Mouse (Mus musculus) hindbrain, embryonic 16.5 days (tissue): ENCODE results near the gene Cldn5. TPM values are rescaled to one million over a fixed set of nuclear protein-coding genes. Genes with fewer than 3 reads are reported as not detected.

Source experiments
- ATAC-seq: fragments of 200-750 bp; cut with Nextera tagmentation; 2 replicates; pipeline ENCODE4 v1.8.0; 2017; ENCODE audit warnings: moderate TSS enrichment, moderate library complexity
- H3K27ac ChIP-seq: fragments of 300-500 bp; sonication (generic); 2 replicates; pipeline ENCODE4 v1.5.1; 2014; ENCODE audit warnings: low read depth, mild to moderate bottlenecking, control low read depth, low read length, moderate library complexity
- H3K27me3 ChIP-seq: fragments of 300-500 bp; sonication (generic); replicated peaks from 2 replicates; pipeline ENCODE4 v1.6.1; 2014; ENCODE audit warnings: low read length; ENCODE audit not compliant: control insufficient read depth, insufficient read depth
- H3K36me3 ChIP-seq: fragments of 300-500 bp; sonication (generic); 2 replicates; pipeline ENCODE4 v1.6.1; 2014; ENCODE audit warnings: mild to moderate bottlenecking, low read length, moderate library complexity, mixed read lengths; ENCODE audit not compliant: control insufficient read depth, insufficient read depth
- H3K4me1 ChIP-seq: fragments of 300-500 bp; sonication (generic); 2 replicates; pipeline ENCODE4 v1.6.1; 2014; ENCODE audit warnings: low read depth, low read length; ENCODE audit not compliant: control insufficient read depth, insufficient read depth
- H3K4me2 ChIP-seq: fragments of 300-500 bp; sonication (generic); 2 replicates; pipeline ENCODE4 v1.6.1; 2014; ENCODE audit warnings: mild to moderate bottlenecking, low read length, control low read depth, moderate library complexity
- H3K4me3 ChIP-seq: fragments of 300-500 bp; sonication (generic); 2 replicates; pipeline ENCODE4 v1.5.1; 2014; ENCODE audit warnings: mild to moderate bottlenecking, low read length, control low read depth, moderate library complexity
- H3K9ac ChIP-seq: fragments of 300-500 bp; sonication (generic); 2 replicates; pipeline ENCODE4 v1.6.1; 2014; ENCODE audit warnings: low read depth, mild to moderate bottlenecking, control low read depth, low read length, moderate library complexity
- H3K9me3 ChIP-seq: fragments of 300-500 bp; sonication (generic); 2 replicates; pipeline ENCODE4 v1.6.1; 2014; ENCODE audit warnings: mild to moderate bottlenecking, low read length, moderate library complexity; ENCODE audit not compliant: control insufficient read depth
- WGBS: fragments of 180-500 bp; shearing (Covaris S2); extraction: QIAGEN DNeasy Blood & Tissue Kit; methylation state at CpG from one replicate; pipeline ENCODE4 v1.1.7; 2014; 5-methylcytosine and 5-hydroxymethylcytosine counted together
- polyA plus RNA-seq: library from polyadenylated mRNA; unstranded; fragments of >200 nt; fragmentation: Nextera tagmentation; extraction: Ambion mirVana; gene quantifications from 2 replicates; pipeline ENCODE4 v1.2.1, GENCODE M21; 2015

The Cldn5 gene
- polyA plus RNA-seq, 1 experiment from 2014 or later, result 124 TPM

DNA sequence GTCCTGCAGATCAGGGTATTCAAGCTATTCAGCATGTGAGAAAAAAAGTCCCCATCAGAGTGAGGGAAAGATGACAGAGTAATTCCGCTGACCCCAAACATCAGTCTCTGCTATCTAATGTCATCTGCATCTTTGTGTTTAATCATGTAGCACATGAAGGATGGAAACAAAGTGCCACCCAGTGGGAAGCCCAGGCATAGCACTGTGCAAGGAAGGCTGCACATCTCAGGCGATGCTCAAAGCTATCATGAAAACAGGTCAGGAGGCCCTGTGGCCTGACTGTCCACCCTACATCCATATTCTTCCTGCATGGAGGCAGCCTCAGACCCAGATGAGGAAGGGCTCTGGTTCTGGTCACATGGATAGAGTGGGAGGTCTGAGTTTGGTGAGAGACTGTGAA, 22.2 kb downstream of the Cldn5 start:
- H3K9ac ChIP-seq, result no peak overlapping the region
- H3K27me3 ChIP-seq, result no peaks in the 10 kb centered on the region
- no peak overlapping the region for H3K4me3 ChIP-seq
- no peak overlapping the region for H3K4me2 ChIP-seq
- H3K9me3 ChIP-seq, result no peaks in the 10 kb centered on the region
- H3K4me1 ChIP-seq, result no peaks in the 10 kb centered on the region
- H3K36me3 ChIP-seq, result no peaks in the 10 kb centered on the region
- ATAC-seq, result peak; percentile 84
- WGBS, result 51% methylated on average over 2 of the region's 2 CpGs
- no peak overlapping the region for H3K27ac ChIP-seq

DNA sequence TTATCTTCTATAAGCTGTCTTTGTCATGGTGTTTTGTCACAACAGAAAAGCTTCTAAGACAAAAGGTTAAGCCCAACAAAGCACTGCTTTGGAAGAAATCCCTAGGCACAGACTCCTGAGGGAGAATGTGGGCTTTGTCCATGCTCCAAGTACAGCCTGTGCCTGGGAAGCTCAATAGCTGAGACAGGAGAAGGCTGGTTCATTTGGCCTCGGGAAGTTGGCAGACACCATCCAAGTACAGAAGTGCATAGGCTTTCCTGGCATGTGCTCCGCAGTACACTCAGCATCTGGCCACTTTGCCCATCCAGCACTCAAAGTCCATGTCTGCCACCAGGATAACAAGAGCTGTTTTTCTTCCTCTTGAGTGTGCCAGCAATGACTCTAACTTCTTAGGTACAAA, 29.1 kb downstream of the Cldn5 start:
- no peaks in the 10 kb centered on the region for H3K4me1 ChIP-seq
- H3K36me3 ChIP-seq, result peaks cover 4% of the 10 kb centered on the region
- no peak overlapping the region for H3K4me3 ChIP-seq
- H3K27me3 ChIP-seq, result no peaks in the 10 kb centered on the region
- ATAC-seq, result 0 out of 2 replicates have a peak, but pooled peaks have one; percentile 34
- 88% methylated on average over 2 of the region's 2 CpGs for WGBS
- no peaks in the 10 kb centered on the region for H3K9me3 ChIP-seq
- no peak overlapping the region for H3K27ac ChIP-seq
- H3K4me2 ChIP-seq, result no peak overlapping the region
- no peak overlapping the region for H3K9ac ChIP-seq

DNA sequence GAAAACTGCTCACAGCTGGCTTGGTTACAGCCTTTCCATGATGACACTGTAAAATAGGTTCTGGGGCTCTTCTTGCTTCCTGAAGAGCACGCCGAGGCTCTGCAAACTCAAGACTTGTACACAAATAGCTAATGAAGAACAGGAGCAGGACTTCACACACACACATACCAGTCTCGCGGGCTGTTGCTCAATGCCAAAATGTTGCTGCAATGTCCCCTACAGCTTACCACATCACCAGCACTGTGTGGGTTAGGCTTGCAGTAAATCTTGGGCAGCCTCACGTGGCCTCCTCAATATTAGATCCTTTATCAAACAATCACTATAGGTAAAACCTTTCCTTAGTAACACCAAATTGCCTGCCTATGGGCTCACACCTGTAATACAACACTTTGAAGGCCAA, 32.4 kb downstream of the Cldn5 start:
- WGBS, result 96% methylated on average over 5 of the region's 5 CpGs

DNA sequence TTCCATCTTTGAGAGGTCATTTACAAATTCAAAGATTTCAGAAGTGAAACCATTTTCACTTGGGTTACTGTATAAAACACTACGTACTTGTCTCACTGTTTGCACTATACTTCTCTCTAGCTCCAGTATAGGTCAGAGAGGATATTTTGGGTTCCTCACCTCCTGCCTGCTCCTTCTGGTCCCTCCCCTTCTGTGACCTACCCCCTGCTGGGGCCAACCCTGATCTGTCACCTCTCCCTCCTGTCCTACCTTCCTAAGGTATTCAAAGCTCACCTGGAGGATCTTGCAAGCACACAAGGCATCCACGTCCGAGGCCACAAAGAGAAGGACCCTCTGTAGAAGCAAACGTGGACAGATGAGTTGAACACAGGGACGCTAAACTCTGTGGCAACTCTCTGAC, 34.4 kb downstream of the Cldn5 start:
- Histone ChIP-seq H3K4me1 (peaks cover 9% of the 10 kb centered on the region), H3K9me3 (no peaks in the 10 kb centered on the region), H3K36me3 (peaks cover 6% of the 10 kb centered on the region), H3K9ac (peak overlapping the region; percentile 43; the same call in 1 of the 2 replicates), H3K27me3 (no peaks in the 10 kb centered on the region), H3K4me2 (peak overlapping the region; percentile 84), H3K27ac (no peak overlapping the region), H3K4me3 (peak overlapping the region; percentile 74)
- no peak; the same call in 1 of the 2 replicates for ATAC-seq
- 9% methylated on average over 5 of the region's 5 CpGs for WGBS

More for the DNA sequence above, 32.4 kb downstream of the Cldn5 start:
- no peak overlapping the region for H3K4me2 ChIP-seq
- peaks cover 9% of the 10 kb centered on the region for H3K4me1 ChIP-seq
- no peak overlapping the region for H3K4me3 ChIP-seq
- no peak for ATAC-seq
- H3K9me3 ChIP-seq, result no peaks in the 10 kb centered on the region
- H3K27ac ChIP-seq, result no peak overlapping the region
- no peaks in the 10 kb centered on the region for H3K27me3 ChIP-seq
- H3K36me3 ChIP-seq, result peaks cover 4% of the 10 kb centered on the region
- no peak overlapping the region for H3K9ac ChIP-seq

DNA sequence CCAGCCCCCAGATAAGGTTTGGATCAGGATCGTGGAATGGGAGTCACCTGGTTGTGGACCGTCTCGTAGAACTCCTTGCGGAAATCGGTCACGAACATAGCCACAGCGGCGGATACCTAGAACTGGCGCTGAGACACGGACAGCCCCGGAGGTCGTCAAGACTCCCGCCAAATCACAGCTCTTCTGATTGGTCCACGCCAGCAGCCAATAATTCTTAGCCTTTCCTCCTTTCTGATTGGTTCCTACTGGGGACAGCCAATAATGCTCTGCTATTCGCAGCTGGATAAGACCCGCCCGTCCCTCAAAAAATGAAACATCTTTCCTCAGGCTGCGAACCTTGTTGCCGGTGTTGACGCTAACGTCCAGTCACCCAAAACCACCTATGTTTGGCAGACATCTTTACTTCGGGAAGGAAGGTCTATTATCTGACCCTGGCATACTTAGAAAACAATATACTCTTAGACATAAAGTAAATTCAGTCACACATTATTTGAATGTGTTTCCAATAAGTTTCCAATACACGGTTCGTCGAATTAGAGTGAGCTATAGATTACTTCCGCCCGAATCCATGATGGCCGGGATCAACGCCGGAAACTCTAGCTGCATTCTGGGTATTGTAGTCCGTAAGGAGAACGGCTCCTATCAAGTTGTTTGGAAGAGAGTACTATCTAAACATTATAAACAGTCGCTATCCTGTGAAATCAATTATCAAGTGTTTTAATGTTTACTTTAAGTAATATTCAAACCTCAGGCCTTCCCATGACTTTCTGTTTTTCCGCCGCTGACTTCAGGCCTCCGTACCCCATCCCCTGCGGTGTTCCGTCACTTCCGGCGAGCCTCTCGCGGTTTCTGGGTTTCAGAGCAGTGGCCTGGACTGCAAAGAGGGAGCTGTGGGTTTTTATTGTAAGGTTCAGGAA, 35.1 kb downstream of the Cldn5 start, which contains the start of the genes Ufd1 and Cdc45:
Gene Ufd1, plus strand, starts transcription at position 312 of the 917 bp plus-strand sequence.
Gene Cdc45, minus strand, starts transcription at position 520 of the 917 bp plus-strand sequence.
- WGBS, result under 1% methylated on average over 42 of the region's 42 CpGs
- peak within 1 kb of the TSS; percentile 65 for H3K27ac ChIP-seq
- peak; percentile 96 for ATAC-seq

DNA sequence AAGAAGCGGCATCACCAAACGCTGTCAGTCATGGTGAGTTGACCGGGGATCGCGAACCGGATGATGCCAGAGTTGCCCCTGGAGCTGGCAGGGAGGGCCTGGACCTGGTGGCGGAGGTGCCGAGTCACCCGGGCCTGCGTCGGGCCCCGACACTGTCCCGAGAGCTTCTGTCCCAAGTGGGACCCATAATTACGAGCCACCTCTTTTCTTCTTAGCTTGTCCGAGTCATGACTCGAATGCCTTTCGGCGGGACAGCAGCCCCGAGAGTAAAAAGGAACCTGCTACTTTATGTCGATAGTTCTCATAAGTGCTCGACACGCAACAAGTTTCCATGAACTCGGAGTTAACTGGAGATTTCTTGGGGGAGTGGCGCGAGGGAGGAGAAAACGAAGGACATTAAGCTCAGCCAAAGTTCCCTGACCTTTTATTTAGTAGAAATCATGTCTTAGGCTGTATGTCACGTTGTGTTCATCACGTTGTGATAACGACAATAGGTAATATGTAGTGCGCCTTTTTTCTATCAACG, 35.8 kb downstream of the Cldn5 start:
- peak; percentile 58 for ATAC-seq
- WGBS, result 1% methylated on average over 31 of the region's 31 CpGs
- peak overlapping the region; percentile 61 for H3K4me2 ChIP-seq

More for the DNA sequence above, 35.1 kb downstream of the Cldn5 start, which contains the start of the genes Ufd1 and Cdc45:
- H3K36me3 ChIP-seq, result peaks cover 9% of the 10 kb centered on the region
- peaks cover 9% of the 10 kb centered on the region for H3K4me1 ChIP-seq
- peak within 1 kb of the TSS; percentile 84 for H3K4me2 ChIP-seq
- no peaks in the 10 kb centered on the region for H3K9me3 ChIP-seq
- H3K27me3 ChIP-seq, result no peaks in the 10 kb centered on the region
- peak within 1 kb of the TSS; percentile 77 for H3K9ac ChIP-seq
- peak within 1 kb of the TSS; percentile 74 for H3K4me3 ChIP-seq

DNA sequence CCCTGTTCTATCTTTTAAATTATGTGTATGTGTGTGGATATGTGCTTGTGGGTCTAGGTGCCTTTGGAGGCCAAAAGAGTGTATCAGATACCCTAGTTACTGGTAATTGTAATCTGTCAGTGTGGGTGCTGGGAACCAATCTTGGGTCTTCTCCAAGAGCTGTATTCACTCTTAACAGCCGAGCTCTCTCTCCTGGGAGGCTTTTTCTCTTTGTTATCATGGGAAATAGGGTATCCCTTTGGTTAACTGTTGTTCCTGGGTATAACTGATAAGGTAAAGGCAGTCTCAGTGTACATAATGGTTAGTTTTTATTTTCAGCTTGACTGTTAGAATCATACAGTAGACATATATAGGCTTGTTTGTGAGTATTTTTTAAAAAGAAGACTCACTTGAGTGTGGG, 45.7 kb downstream of the Cldn5 start:
- Histone ChIP-seq H3K27ac (no peak overlapping the region), H3K27me3 (no peaks in the 10 kb centered on the region), H3K9me3 (no peaks in the 10 kb centered on the region), H3K4me3 (no peak overlapping the region), H3K4me1 (no peaks in the 10 kb centered on the region), H3K9ac (no peak overlapping the region), H3K4me2 (no peak overlapping the region), H3K36me3 (peaks cover 65% of the 10 kb centered on the region)
- no peak for ATAC-seq
- WGBS, result 80% methylated on average over 1 of the region's 1 CpGs

More for the DNA sequence above, 35.8 kb downstream of the Cldn5 start:
- Histone ChIP-seq H3K9me3 (no peaks in the 10 kb centered on the region), H3K4me3 (peak overlapping the region; percentile 74), H3K4me1 (peaks cover 9% of the 10 kb centered on the region), H3K27me3 (no peaks in the 10 kb centered on the region), H3K9ac (peak overlapping the region; percentile 77), H3K36me3 (peaks cover 11% of the 10 kb centered on the region), H3K27ac (peak overlapping the region; percentile 65; the same call in 1 of the 2 replicates)

DNA sequence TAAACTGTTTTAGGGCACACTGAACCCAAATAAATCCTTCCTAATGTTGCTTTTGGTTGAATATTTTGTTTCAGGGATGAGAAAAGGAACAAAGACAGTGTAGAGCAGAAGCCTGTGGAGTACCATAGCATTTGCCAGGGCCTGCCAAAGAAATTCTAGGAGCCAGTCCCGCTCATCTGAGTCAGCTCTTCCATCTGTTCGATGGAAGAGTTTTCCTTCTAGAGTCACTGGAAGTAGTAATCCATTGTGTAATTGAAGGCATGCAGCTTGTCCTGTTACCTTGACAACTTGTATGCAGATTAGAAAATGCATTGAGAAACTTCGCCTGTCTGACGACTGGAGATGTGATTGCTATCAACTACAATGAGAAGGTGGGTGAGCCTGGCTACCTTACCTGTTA, 46.3 kb downstream of the Cldn5 start:
- WGBS, result 65% methylated on average over 4 of the region's 4 CpGs
- H3K36me3 ChIP-seq, result peaks cover 70% of the 10 kb centered on the region
- no peak for ATAC-seq
- H3K4me3 ChIP-seq, result no peak overlapping the region
- H3K9ac ChIP-seq, result no peak overlapping the region
- no peaks in the 10 kb centered on the region for H3K4me1 ChIP-seq
- no peaks in the 10 kb centered on the region for H3K9me3 ChIP-seq
- H3K27ac ChIP-seq, result no peak overlapping the region
- H3K4me2 ChIP-seq, result no peak overlapping the region
- H3K27me3 ChIP-seq, result no peaks in the 10 kb centered on the region
